Mouse (Mus musculus) kidney, embryonic 15.5 days (tissue): ENCODE measurements around the gene Zmat5. TPM values are rescaled to one million over a fixed set of nuclear protein-coding genes. Genes with fewer than 3 reads are reported as not detected.

ENCODE experiments used
- polyA plus RNA-seq: library from polyadenylated mRNA; unstranded; fragments of >200 nt; fragmentation: Nextera tagmentation; extraction: Ambion mirVana; gene quantifications from 2 replicates; pipeline ENCODE4 v1.2.1, GENCODE M21; 2015

The Zmat5 gene
- polyA plus RNA-seq, 1 experiment from 2014 or later: 71.6 TPM

Other genes starting within 250 kb of the Zmat5 start
- gene Mtmr3, start 109.8 kb upstream of the Zmat5 start, polyA plus RNA-seq: 24.4 and 25.6 TPM in 2 replicates
- not detected in 2 replicates for gene Gm11032, start 84.6 kb upstream of the Zmat5 start, polyA plus RNA-seq
- 34.5 and 36.5 TPM in 2 replicates for gene Ascc2, start 66.9 kb upstream of the Zmat5 start, polyA plus RNA-seq
- 889 and 930 TPM in 2 replicates for gene Uqcr10, start 336 bp upstream of the Zmat5 start, polyA plus RNA-seq
- 0.10 and 0.17 TPM in 2 replicates for gene Cabp7, start 42.1 kb downstream of the Zmat5 start, polyA plus RNA-seq
- 49.8 and 53.2 TPM in 2 replicates for gene Nf2, start 144.9 kb downstream of the Zmat5 start, polyA plus RNA-seq
- 78.4 and 81.4 TPM in 2 replicates for gene Nipsnap1, start 169.3 kb downstream of the Zmat5 start, polyA plus RNA-seq
- gene Thoc5, start 190.6 kb downstream of the Zmat5 start, polyA plus RNA-seq: 36.0 and 39.7 TPM in 2 replicates
- 0.31 and 0.57 TPM in 2 replicates for gene Nefh, start 243.4 kb downstream of the Zmat5 start, polyA plus RNA-seq